Mouse (Mus musculus) E14TG2a.4 (cell line): ENCODE measurements around the gene Myo1d.

Experiments used
- CTCF ChIP-seq: conservative IDR thresholded peaks from 2 replicates; pipeline ENCODE4 v1.5.1; 2014; ENCODE audit warnings: low read length
- NANOG ChIP-seq: IDR thresholded peaks from 2 replicates; pipeline ENCODE4 v1.6.1; 2014; ENCODE audit warnings: borderline replicate concordance, low read length, mixed read lengths
- POU5F1 ChIP-seq: IDR thresholded peaks from 2 replicates; pipeline ENCODE4 v1.6.1; 2014; ENCODE audit warnings: low read length, borderline replicate concordance

- TF ChIP-seq CTCF (no peak), NANOG (no peak), POU5F1 (no peak)
Measured at GRCm38 (mm10) chr11:80595482-80595881, 184.3 kb downstream of the Myo1d start.
